Mouse (Mus musculus) lung, embryonic 16.5 days (tissue): ENCODE measurements at regions not wholly inside any gene's neighbourhood (a gene's known extent, or its start where the extent isn't known, plus 50 kb on each side); places are given as distances from the start of the nearest gene placed in this dataset.

Experiments
- ATAC-seq: fragments of 200-750 bp; cut with Nextera tagmentation; 2 replicates; pipeline ENCODE4 v1.8.0; 2017; ENCODE audit warnings: low read depth, mild to moderate bottlenecking, moderate library complexity
- H3K27ac ChIP-seq: fragments of 300-500 bp; sonication (generic); 2 replicates; pipeline ENCODE4 v1.5.1; 2014; ENCODE audit warnings: mild to moderate bottlenecking, control low read depth, low read length
- H3K27me3 ChIP-seq: fragments of 300-500 bp; sonication (generic); 2 replicates; pipeline ENCODE4 v1.6.1; 2014; ENCODE audit warnings: low read depth, low read length, mixed read lengths; ENCODE audit not compliant: control insufficient read depth, insufficient read depth
- H3K36me3 ChIP-seq: fragments of 300-500 bp; sonication (generic); 2 replicates; pipeline ENCODE4 v1.6.1; 2014; ENCODE audit warnings: low read length; ENCODE audit not compliant: control insufficient read depth, insufficient read depth
- H3K4me1 ChIP-seq: fragments of 300-500 bp; sonication (generic); replicated peaks from 2 replicates; pipeline ENCODE4 v1.6.1; 2014; ENCODE audit warnings: low read length, mixed read lengths; ENCODE audit not compliant: control insufficient read depth, insufficient read depth
- H3K4me2 ChIP-seq: fragments of 300-500 bp; sonication (generic); 2 replicates; pipeline ENCODE4 v1.6.1; 2014; ENCODE audit warnings: low read depth, low read length, control low read depth
- H3K4me3 ChIP-seq: fragments of 300-500 bp; sonication (generic); 2 replicates; pipeline ENCODE4 v1.5.1; 2014; ENCODE audit warnings: mild to moderate bottlenecking, low read length, control low read depth
- H3K9ac ChIP-seq: fragments of 300-500 bp; sonication (generic); 2 replicates; pipeline ENCODE4 v1.6.1; 2014; ENCODE audit warnings: low read length, control low read depth
- H3K9me3 ChIP-seq: fragments of 300-500 bp; sonication (generic); 2 replicates; pipeline ENCODE4 v1.6.1; 2016; ENCODE audit warnings: low read length; ENCODE audit not compliant: control insufficient read depth
- whole genome bisulfite sequencing: fragments of 180-500 bp; shearing (Covaris S2); extraction: QIAGEN DNeasy Blood & Tissue Kit; methylation state at CpG from one replicate; pipeline ENCODE4 v1.1.7; 2014; 5-methylcytosine and 5-hydroxymethylcytosine counted together

DNA sequence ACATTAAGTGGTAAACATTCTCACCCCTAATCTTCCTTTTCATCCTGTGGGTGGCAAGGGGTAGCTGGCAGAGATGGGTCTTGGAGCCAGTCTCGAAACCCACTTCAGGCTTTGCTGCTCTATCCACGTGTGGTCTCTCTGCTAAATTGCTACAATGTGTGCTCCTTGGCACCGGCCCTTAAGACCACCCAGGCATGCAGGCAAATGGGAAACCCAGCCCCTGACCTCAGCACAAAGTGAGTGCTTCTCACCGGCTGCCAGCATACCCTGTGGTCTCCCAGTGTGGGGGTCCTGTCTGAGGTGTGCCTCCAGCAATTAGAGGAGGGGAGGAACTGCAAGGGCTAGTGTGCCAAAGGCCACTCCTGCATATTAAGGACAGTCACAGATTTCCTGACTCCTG, 238.5 kb upstream of the Gm21798 start:
- no peak overlapping the region for H3K27ac ChIP-seq
- H3K9ac ChIP-seq, result no peak overlapping the region
- H3K4me2 ChIP-seq, result no peak overlapping the region
- H3K4me3 ChIP-seq, result no peak overlapping the region
- H3K36me3 ChIP-seq, result no peaks in the 10 kb centered on the region
- ATAC-seq, result no peak
- 20% methylated on average over 4 of the region's 4 CpGs for WGBS
- H3K9me3 ChIP-seq, result no peaks in the 10 kb centered on the region
- no peaks in the 10 kb centered on the region for H3K4me1 ChIP-seq
- H3K27me3 ChIP-seq, result no peaks in the 10 kb centered on the region

DNA sequence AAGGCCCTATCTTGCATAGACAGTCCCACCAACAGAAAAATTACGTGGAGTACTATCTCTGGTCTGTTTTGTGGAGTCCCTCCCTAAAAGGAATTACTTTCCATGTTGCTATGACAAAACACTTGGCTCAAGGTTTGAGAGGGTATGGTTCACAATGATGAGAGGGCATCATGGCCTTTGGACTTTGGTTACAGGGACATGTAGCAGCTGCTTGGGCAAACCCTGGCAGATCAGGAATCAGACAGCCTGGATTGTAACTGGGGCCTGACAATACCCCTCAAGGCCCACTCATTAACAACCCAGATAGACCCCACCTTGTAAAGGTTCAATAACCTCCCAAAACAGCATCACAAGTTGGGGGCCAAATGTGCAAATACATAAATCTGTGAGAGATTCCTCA, 237.0 kb upstream of the Gm21798 start:
- no peaks in the 10 kb centered on the region for H3K4me1 ChIP-seq
- H3K9me3 ChIP-seq, result no peaks in the 10 kb centered on the region
- ATAC-seq, result no peak
- 79% methylated on average over 1 of the region's 1 CpGs for WGBS
- no peaks in the 10 kb centered on the region for H3K27me3 ChIP-seq
- no peak overlapping the region for H3K4me2 ChIP-seq
- no peak overlapping the region for H3K9ac ChIP-seq
- no peak overlapping the region for H3K4me3 ChIP-seq
- H3K36me3 ChIP-seq, result no peaks in the 10 kb centered on the region
- H3K27ac ChIP-seq, result no peak overlapping the region

DNA sequence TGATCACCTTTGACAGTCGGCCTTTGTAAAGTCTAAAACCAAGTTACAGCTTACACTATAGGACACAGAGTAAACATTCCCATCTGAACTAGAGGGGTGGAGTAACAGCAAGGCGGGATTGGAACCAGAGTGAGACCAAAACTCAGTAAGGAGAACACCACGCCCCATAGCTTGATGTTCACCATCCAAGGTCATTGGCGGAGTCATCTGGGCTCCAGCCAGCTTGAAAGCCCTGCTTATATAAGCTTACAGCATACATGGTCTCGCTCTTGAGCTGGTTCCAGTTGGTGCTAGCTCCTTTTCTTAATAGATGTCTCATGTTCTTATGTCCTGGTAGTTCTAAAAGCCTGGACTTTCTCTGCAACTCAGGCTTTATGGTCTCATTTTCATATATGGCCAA, 236.4 kb upstream of the Gm21798 start:
- Histone ChIP-seq H3K9me3 (no peaks in the 10 kb centered on the region), H3K4me1 (no peaks in the 10 kb centered on the region), H3K27me3 (no peaks in the 10 kb centered on the region), H3K4me2 (no peak overlapping the region), H3K36me3 (no peaks in the 10 kb centered on the region), H3K9ac (no peak overlapping the region), H3K27ac (no peak overlapping the region), H3K4me3 (no peak overlapping the region)
- 73% methylated on average over 5 of the region's 5 CpGs for WGBS
- ATAC-seq, result no peak

DNA sequence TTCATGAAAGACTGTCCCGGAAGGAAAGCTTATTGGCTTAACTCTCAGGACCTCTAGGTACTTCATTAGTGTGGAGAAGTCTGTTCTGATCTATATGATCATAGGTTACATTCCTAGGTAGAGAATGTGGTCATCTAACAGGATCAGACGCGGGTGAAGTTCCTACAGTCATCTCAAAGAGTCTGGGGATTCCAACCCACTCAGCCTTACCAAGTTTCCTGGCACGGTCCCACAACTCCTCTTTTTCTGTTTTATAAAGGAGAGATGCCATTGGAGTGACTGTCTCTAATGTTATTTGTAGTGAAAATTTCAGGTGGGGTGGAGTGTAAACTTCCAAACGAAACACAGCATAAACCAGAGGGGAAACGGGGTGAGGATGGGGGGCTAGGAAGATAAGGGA, 233.4 kb upstream of the Gm21798 start:
- WGBS, result 83% methylated on average over 6 of the region's 6 CpGs
- no peak overlapping the region for H3K9ac ChIP-seq
- no peaks in the 10 kb centered on the region for H3K9me3 ChIP-seq
- no peak overlapping the region for H3K4me3 ChIP-seq
- no peaks in the 10 kb centered on the region for H3K36me3 ChIP-seq
- H3K27ac ChIP-seq, result no peak overlapping the region
- no peak for ATAC-seq
- H3K4me1 ChIP-seq, result no peaks in the 10 kb centered on the region
- no peak overlapping the region for H3K4me2 ChIP-seq
- H3K27me3 ChIP-seq, result no peaks in the 10 kb centered on the region

DNA sequence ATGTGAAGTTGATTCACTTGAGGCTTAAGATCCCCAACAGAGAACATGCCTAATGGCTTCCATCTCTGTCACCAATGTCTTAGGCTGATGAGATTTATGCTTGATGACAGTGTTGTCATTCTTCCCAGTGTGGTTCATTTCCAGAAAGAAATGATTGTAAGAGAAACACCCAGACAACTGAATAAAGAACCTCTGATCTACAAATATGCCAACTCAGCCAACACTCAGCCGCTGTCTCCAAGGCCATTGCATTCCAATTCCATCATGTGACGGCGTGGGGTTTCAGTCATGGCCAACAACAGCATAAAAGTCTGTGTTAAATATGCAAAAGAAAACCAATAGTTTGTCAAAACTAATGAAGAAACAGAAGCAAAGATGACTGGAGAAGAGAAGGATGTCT, 230.7 kb upstream of the Gm21798 start:
- H3K9me3 ChIP-seq, result no peaks in the 10 kb centered on the region
- WGBS, result 84% methylated on average over 3 of the region's 3 CpGs
- no peak overlapping the region for H3K4me2 ChIP-seq
- no peaks in the 10 kb centered on the region for H3K4me1 ChIP-seq
- no peak overlapping the region for H3K9ac ChIP-seq
- no peak overlapping the region for H3K4me3 ChIP-seq
- no peaks in the 10 kb centered on the region for H3K27me3 ChIP-seq
- H3K36me3 ChIP-seq, result no peaks in the 10 kb centered on the region
- ATAC-seq, result no peak
- no peak overlapping the region for H3K27ac ChIP-seq

DNA sequence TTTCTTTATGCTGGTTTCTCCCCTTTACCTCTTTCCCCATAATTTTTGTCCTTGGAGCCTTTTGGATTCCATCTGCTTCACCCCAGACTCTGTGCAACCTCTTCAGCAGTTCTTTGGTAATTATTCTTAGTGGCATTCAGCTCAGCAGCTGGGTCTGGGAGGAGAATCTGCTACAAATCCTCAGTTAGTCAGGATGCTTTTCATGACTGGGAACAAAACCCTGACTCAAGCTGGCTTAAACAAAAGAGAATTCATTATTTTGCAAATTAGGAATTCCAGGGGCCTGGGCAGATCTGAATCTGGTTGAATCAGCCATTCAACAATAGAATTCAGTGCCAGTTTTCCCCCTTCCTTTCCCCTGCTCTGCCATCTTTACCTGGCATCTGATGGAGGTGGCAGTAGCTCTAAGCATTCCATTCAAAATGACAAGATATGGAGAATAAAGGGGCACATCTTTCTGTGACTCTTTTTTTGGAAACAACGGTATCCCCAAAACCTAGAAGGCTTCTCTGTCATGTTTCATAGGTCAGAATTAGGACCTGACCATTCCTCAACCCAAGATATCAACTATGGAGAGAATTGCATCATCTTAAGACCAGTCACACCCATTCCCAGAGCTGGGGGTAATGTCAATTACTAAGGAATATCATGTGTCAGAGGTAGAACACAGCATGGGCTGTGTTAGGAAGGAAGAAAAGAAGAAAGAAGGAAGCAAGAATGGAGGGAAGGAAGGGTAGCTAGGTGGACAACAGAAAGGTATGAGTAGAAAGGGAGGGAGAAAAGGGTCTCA, 227.2 kb upstream of the Gm21798 start:
- Histone ChIP-seq H3K4me1 (no peaks in the 10 kb centered on the region), H3K9me3 (no peaks in the 10 kb centered on the region), H3K9ac (no peak overlapping the region), H3K27ac (no peak overlapping the region), H3K4me2 (no peak overlapping the region), H3K36me3 (no peaks in the 10 kb centered on the region), H3K4me3 (no peak overlapping the region), H3K27me3 (no peaks in the 10 kb centered on the region)
- WGBS, result 67% methylated on average over 1 of the region's 1 CpGs
- ATAC-seq, result no peak

DNA sequence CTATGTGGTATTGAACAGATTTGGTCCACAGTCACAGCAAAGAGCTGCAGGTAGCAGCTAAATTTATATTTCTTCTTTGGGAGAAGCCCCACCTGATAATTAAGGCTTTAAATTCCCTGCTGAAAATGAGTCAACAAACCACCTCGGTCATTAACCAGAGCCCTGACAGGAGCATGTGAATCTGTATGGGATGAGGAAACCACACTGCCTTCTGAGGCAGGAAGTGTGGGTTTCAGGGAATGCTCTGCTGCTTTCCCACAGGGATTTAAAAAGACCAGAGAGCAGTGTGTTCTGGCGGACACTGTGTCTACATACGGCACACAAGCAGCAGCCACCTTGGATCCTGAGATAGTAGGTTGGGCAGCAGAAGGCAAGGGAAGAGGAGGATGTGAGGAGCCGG, 204.0 kb upstream of the Gm21798 start:
- Histone ChIP-seq H3K4me2 (no peak overlapping the region), H3K9ac (no peak overlapping the region), H3K4me3 (no peak overlapping the region), H3K9me3 (no peaks in the 10 kb centered on the region), H3K4me1 (no peaks in the 10 kb centered on the region), H3K36me3 (no peaks in the 10 kb centered on the region), H3K27me3 (no peaks in the 10 kb centered on the region), H3K27ac (no peak overlapping the region)
- no peak for ATAC-seq
- WGBS, result 55% methylated on average over 4 of the region's 4 CpGs

DNA sequence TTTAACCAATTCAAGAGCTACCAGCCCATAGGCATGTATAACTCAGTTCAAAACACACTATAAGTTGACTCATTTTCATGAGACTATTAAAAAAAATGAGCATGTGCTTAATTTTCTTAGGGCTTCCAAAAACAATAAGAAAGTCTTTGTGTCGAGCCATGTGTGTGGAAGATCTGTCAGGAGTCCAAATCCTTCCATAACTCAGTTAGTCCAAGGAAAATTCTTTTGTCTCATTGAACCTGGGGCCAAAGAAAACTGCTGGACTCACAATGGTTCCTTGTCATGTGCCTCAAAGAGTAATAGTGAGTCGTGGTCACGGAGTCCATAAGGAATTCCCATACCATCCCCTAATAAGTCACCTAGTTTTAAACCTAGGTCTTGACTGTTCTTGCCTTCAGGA, 199.0 kb upstream of the Gm21798 start:
- no peaks in the 10 kb centered on the region for H3K4me1 ChIP-seq
- H3K4me2 ChIP-seq, result no peak overlapping the region
- ATAC-seq, result no peak
- WGBS, result 70% methylated on average over 3 of the region's 3 CpGs
- no peaks in the 10 kb centered on the region for H3K9me3 ChIP-seq
- H3K9ac ChIP-seq, result no peak overlapping the region
- no peak overlapping the region for H3K27ac ChIP-seq
- no peaks in the 10 kb centered on the region for H3K36me3 ChIP-seq
- H3K27me3 ChIP-seq, result no peaks in the 10 kb centered on the region
- no peak overlapping the region for H3K4me3 ChIP-seq

DNA sequence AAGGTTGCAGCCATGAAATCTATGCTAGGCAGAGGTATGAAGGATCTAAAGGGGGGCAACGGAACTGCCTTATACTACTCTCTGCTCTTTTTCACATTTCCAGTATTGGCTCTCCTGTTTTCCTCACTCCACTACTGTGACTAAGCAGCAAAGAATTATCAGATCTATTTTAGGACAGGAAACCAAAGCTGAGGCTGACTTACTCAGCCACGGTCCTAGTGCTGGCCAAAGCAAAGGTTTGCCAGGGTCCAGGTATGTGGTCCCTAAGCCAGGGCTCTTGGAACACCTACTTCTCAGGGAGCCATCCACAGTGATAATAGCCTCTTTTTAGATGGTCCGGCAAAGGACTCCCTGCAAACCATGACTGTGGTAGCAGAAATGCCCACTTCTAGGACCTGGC, 195.6 kb upstream of the Gm21798 start:
- Histone ChIP-seq H3K9me3 (no peaks in the 10 kb centered on the region), H3K27ac (no peak overlapping the region), H3K4me3 (no peak overlapping the region), H3K27me3 (no peaks in the 10 kb centered on the region), H3K36me3 (no peaks in the 10 kb centered on the region), H3K9ac (no peak overlapping the region), H3K4me1 (no peaks in the 10 kb centered on the region), H3K4me2 (no peak overlapping the region)
- 82% methylated on average over 3 of the region's 3 CpGs for WGBS
- ATAC-seq, result no peak

DNA sequence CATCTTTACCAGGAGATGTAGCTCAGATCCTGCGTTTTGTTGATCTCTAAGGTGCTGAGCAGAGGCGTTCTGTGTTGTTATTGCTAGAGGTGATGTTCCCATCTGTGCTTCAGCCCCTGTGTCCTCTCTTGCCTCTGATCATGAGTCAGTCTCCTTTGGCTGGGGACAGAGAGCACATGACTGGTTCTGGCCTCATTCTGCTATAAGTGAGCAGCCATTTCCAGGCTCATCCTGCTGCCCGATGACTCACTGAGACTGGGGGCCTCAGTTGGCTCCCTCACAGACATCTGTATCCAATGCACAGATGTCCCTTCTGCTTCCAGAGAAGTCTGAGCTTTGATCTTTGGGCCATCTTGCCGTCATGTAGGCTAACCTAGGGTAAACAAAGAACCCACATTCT, 194.9 kb upstream of the Gm21798 start:
- H3K27me3 ChIP-seq, result no peaks in the 10 kb centered on the region
- no peak overlapping the region for H3K4me3 ChIP-seq
- H3K4me2 ChIP-seq, result no peak overlapping the region
- WGBS, result 65% methylated on average over 4 of the region's 4 CpGs
- H3K36me3 ChIP-seq, result no peaks in the 10 kb centered on the region
- no peaks in the 10 kb centered on the region for H3K4me1 ChIP-seq
- no peak overlapping the region for H3K9ac ChIP-seq
- no peak for ATAC-seq
- no peak overlapping the region for H3K27ac ChIP-seq
- no peaks in the 10 kb centered on the region for H3K9me3 ChIP-seq
